Mouse (Mus musculus) G1E (cell line): ENCODE data around the gene Chst11.

Source experiments
- CTCF ChIP-seq: IDR thresholded peaks from 2 replicates; pipeline ENCODE4 v1.5.1; 2012; ENCODE audit warnings: low read depth, low read length, inconsistent platforms, mixed read lengths
- GATA1 ChIP-seq: IDR thresholded peaks from 2 replicates; pipeline ENCODE4 v1.6.1; 2012; ENCODE audit warnings: borderline replicate concordance, low read length, inconsistent platforms, mixed read lengths

GRCm38 (mm10) chr10:83018521-83018920 is 33.2 kb downstream of the Chst11 start:
- TF ChIP-seq CTCF (no peak), GATA1 (no peak)
